Mouse (Mus musculus) liver, embryonic 16.5 days (tissue): Measurements from ENCODE around the gene Msmb. TPM values are rescaled to one million over a fixed set of nuclear protein-coding genes. Genes with fewer than 3 reads are reported as not detected.
"Not testable (repeated sequence)": the region's sequence is repeated elsewhere in the genome, so short reads cannot be mapped to it uniquely, and the experiment has no call there.

Experiments
- ATAC-seq: fragments of 200-750 bp; cut with Nextera tagmentation; 2 replicates; pipeline ENCODE4 v1.8.0; 2017; ENCODE audit warnings: low read depth, mild to moderate bottlenecking, moderate number of reproducible peaks, moderate library complexity
- H3K27ac ChIP-seq: fragments of 300-500 bp; sonication (generic); 2 replicates; pipeline ENCODE4 v1.5.1; 2014; ENCODE audit warnings: mild to moderate bottlenecking, low read length
- H3K27me3 ChIP-seq: fragments of 300-500 bp; sonication (generic); 2 replicates; pipeline ENCODE4 v1.6.1; 2014; ENCODE audit warnings: low read depth, low read length, mixed read lengths; ENCODE audit not compliant: control insufficient read depth, insufficient read depth
- H3K36me3 ChIP-seq: fragments of 300-500 bp; sonication (generic); 2 replicates; pipeline ENCODE4 v1.6.1; 2014; ENCODE audit warnings: mild to moderate bottlenecking; ENCODE audit not compliant: control insufficient read depth, insufficient read depth
- H3K4me1 ChIP-seq: fragments of 300-500 bp; sonication (generic); 2 replicates; pipeline ENCODE4 v1.6.1; 2014; ENCODE audit warnings: low read depth, low read length, mixed read lengths; ENCODE audit not compliant: control insufficient read depth
- H3K4me2 ChIP-seq: fragments of 300-500 bp; sonication (generic); 2 replicates; pipeline ENCODE4 v1.6.1; 2014; ENCODE audit warnings: low read depth, low read length, mixed read lengths
- H3K4me3 ChIP-seq: fragments of 300-500 bp; sonication (generic); 2 replicates; pipeline ENCODE4 v1.5.1; 2014; ENCODE audit warnings: low read depth, mild to moderate bottlenecking, low read length
- H3K9ac ChIP-seq: fragments of 300-500 bp; sonication (generic); 2 replicates; pipeline ENCODE4 v1.6.1; 2014; ENCODE audit warnings: low read depth, low read length
- H3K9me3 ChIP-seq: fragments of 300-500 bp; sonication (generic); replicated peaks from 2 replicates; pipeline ENCODE4 v1.6.1; 2016; ENCODE audit warnings: low read length; ENCODE audit not compliant: control insufficient read depth
- WGBS: fragments of 180-500 bp; shearing (Covaris S2); extraction: QIAGEN DNeasy Blood & Tissue Kit; methylation state at CpG from one replicate; pipeline ENCODE4 v1.1.7; 2014; ENCODE audit not compliant: insufficient replicate concordance; 5-methylcytosine and 5-hydroxymethylcytosine counted together
- polyA plus RNA-seq: library from polyadenylated mRNA; unstranded; fragments of >200 nt; fragmentation: Nextera tagmentation; extraction: Ambion mirVana; gene quantifications from 2 replicates; pipeline ENCODE4 v1.2.1, GENCODE M21; 2015

Msmb gene
- polyA plus RNA-seq, 1 experiment from 2014 or later: not detected

DNA sequence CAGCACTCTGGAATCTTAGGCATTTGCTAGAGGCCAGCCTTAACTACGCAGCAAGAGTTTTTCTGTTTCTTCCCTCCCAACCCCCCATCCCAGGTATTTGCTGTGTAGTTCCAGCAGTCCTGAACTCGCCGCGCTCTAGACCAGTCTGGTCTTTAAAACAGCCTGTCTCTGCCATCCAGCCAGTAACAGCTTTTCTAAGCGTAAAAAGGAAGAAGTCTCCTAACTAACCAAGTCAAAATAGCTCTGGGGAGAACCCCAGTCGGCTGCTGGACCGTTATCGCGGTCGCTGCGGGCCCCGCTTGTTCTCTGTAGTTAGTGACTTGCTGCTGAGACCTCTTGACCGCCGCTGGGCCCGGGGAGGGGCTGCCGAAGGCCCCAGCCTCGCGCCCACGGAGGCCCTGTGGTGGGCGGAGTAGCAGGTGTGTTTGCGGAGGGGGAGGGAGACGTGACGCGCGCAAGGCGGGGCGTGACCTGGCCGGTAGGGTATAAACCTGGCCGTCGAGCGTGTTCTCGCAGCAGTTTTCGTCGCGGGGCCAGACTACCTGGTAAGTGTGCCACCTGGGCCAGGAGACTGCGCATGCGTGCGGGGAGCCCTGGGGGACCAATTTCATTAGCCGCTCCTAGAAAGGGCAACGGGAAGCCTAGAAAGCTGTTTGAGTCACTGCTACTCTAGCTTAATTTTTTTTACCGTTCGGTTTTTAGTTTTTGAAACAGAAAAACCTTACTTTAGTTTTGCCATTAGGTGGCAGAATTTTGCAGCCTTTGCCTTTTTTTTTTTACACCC is 23.6 kb downstream of the Msmb start:
- Histone ChIP-seq H3K9me3 (no peaks in the 10 kb centered on the region), H3K9ac (peak overlapping the region; percentile 76), H3K4me2 (peak overlapping the region; percentile 82), H3K27me3 (no peaks in the 10 kb centered on the region), H3K4me1 (peaks cover 75% of the 10 kb centered on the region), H3K27ac (peak overlapping the region; percentile 99), H3K36me3 (peaks cover 11% of the 10 kb centered on the region), H3K4me3 (peak overlapping the region; percentile 69)
- WGBS: under 1% methylated on average over 42 of the region's 42 CpGs
- ATAC-seq: peak; percentile 81

DNA sequence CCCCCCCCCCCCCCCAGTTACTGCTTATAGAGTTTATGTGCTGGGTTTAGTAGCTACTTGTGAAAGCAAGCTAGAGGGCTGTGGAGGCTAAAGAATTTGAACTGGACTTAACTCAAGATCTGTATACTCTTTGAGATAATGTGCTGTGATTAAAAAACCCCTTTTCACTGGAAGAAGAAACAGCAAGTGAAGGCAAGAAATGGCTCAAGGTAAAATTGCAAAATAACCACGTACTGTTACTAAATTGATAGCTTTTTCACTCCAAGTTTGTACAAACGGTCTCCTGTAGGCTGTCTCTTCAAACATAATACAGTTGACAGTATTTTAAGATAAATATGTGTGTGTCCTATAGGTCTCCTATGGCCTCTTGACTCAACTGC is 24.2 kb downstream of the Msmb start:
- ATAC-seq: no peak
- Histone ChIP-seq H3K4me2 (peak overlapping the region; percentile 82), H3K4me1 (peaks cover 76% of the 10 kb centered on the region), H3K36me3 (peaks cover 17% of the 10 kb centered on the region), H3K27ac (peak overlapping the region; percentile 99), H3K4me3 (peak overlapping the region; percentile 69), H3K9me3 (no peaks in the 10 kb centered on the region), H3K27me3 (no peaks in the 10 kb centered on the region), H3K9ac (peak overlapping the region; percentile 76)
- 19% methylated on average over 2 of the region's 2 CpGs for WGBS

DNA sequence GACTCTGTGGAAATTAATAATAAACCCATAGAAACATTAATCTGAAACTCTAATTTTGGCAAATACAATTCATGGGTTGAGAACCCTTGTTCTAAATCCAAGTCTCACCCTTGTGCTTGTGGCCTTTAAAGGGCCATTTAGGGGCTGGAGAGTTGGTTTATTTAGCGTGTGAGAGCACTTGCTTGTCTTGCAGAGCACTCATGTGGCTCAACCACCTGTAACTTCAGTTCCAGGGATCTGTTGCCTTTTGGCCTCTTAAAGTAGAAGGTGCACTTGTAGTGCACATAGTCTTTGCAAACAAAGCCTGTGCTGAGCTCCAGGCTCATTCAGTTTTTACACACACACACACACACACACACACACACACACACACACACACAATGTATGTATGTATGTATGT is 25.0 kb downstream of the Msmb start:
- 3% methylated on average over 1 of the region's 1 CpGs for WGBS
- Histone ChIP-seq H3K4me1 (peaks cover 69% of the 10 kb centered on the region), H3K4me3 (peak overlapping the region; percentile 69), H3K27me3 (no peaks in the 10 kb centered on the region), H3K36me3 (peaks cover 24% of the 10 kb centered on the region), H3K9ac (peak overlapping the region; percentile 76), H3K9me3 (no peaks in the 10 kb centered on the region), H3K4me2 (peak overlapping the region; percentile 82), H3K27ac (peak overlapping the region; percentile 99)
- ATAC-seq: no peak

DNA sequence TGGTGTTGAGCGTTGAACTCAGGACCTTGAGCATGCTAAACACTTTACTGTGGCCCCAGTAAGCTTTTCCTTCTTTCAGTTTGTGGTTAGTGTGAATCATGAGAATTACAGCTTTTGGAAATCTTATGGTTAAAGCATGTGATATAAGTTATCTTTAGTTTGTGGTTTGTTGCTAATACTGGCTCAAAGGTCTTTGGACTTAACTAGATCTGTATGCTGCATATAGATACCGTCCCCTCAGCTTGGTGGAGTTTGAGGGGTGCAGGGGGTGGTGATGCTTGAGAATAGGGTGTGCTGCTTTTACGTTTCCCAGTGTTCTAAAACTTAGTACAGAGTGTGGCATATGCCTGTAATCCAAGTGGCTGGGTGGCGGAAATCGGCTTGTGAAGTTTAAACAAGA is 25.5 kb downstream of the Msmb start:
- peaks cover 26% of the 10 kb centered on the region for H3K36me3 ChIP-seq
- peaks cover 64% of the 10 kb centered on the region for H3K4me1 ChIP-seq
- H3K27me3 ChIP-seq: no peaks in the 10 kb centered on the region
- peak overlapping the region; percentile 82 for H3K4me2 ChIP-seq
- peak overlapping the region; percentile 76 for H3K9ac ChIP-seq
- H3K27ac ChIP-seq: peak overlapping the region; percentile 99
- no peaks in the 10 kb centered on the region for H3K9me3 ChIP-seq
- 0 out of 2 replicates have a peak, but pooled peaks have one; percentile 19 for ATAC-seq
- H3K4me3 ChIP-seq: peak overlapping the region; percentile 69
- 23% methylated on average over 5 of the region's 5 CpGs for WGBS

DNA sequence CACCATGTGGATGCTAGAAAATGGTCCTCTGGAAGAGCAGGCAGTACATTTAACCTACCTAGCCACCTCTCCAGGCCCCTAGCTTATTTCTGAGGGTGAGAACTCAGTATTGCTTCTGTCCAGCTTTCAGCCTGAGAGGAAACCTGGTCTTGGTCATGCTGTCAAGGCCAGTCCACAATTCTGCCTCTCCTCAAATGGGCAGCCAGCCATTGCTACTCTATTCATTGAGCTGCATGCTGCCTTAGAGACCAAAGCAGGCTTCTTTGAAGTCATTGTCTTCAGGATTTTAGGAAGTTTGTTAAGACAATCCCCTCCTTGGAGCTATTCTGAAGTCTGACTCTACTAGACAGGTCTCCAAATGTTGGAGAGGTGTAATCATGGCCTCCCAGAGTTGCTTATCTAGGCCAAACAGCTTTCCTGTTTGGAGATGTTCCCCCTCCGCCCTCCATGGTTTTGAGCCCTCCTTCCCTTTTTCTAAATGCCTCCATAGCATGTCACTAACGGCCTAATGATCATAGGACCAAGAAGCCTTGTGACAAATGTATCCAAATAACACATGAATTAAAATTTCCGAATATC is 26.9 kb downstream of the Msmb start:
- peak; percentile 81 for ATAC-seq
- H3K27me3 ChIP-seq: no peaks in the 10 kb centered on the region
- 12% methylated on average over 3 of the region's 3 CpGs for WGBS
- no peaks in the 10 kb centered on the region for H3K9me3 ChIP-seq
- peak overlapping the region; percentile 99 for H3K27ac ChIP-seq
- H3K4me3 ChIP-seq: peak overlapping the region; percentile 69
- H3K4me2 ChIP-seq: peak overlapping the region; percentile 82
- H3K36me3 ChIP-seq: peaks cover 39% of the 10 kb centered on the region
- peaks cover 51% of the 10 kb centered on the region for H3K4me1 ChIP-seq
- H3K9ac ChIP-seq: peak overlapping the region; percentile 76

DNA sequence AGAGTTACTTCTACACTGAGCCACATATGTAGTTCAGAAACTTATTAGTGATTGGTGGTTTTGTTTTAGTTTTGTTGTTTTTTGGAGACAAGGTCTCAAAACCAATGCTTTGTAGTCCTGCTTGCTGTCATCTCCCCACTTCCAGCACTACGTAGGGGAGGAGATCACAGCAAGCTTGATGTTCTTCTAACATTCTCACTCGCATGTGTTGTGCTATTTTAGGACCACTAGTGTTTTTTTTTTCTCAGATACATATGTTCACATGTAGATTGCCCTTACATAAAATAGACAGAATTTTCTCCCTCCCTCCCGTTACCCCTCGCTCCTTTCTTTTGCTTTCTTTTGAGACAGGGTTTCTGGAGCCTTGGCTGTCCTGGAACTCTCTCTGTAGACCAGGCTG is 28.3 kb downstream of the Msmb start:
- Histone ChIP-seq H3K27ac (peak overlapping the region; percentile 83), H3K9me3 (no peaks in the 10 kb centered on the region), H3K9ac (peak overlapping the region; percentile 68), H3K36me3 (peaks cover 48% of the 10 kb centered on the region), H3K27me3 (no peaks in the 10 kb centered on the region), H3K4me3 (peak overlapping the region; percentile 69), H3K4me1 (peaks cover 40% of the 10 kb centered on the region), H3K4me2 (peak overlapping the region; percentile 82)
- WGBS: 84% methylated on average over 4 of the region's 4 CpGs
- no peak for ATAC-seq

DNA sequence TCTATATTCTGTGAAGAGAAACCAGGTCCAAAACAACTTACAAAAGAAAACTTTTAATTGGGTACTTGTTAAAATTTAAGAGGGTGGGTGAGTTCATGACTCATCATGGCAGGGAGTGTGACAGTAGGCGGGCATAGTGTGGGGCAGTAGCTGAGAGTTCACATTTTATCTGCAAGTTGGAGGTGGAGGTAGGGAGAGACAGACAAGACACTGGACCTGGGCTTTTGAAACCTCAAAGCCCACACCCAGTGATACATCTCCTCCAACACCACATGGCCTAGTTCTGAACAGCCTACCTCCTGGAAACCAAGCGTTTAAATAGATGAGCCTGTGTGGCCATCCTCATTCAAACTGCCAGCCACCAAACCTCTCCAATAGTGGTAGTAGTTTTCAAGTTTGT is 33.5 kb downstream of the Msmb start:
- Histone ChIP-seq H3K36me3 (peaks cover 65% of the 10 kb centered on the region), H3K4me1 (peaks cover 13% of the 10 kb centered on the region)
- WGBS: 51% methylated on average over 2 of the region's 2 CpGs

DNA sequence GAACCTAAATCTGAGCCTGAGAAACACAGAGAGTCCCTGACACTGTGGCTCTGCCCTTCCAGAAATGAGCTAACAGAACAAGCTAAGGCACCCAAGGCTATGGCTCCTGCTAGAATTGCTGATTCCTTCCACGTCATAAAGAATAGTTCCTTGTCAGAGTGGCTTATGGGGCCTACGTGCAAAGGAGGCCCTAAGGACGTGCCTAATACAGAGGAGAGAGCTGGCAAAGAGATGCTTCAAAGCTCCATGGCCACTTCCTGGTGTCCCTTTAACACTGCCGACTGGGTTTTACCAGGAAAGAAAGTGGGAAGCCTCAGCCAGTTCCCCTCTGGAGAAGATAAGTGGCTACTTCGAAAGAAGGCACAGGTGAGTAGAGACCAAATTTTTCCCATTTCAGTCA is 34.8 kb downstream of the Msmb start:
- not testable (repeated sequence) for H3K27me3 ChIP-seq, H3K4me3 ChIP-seq, ATAC-seq, H3K27ac ChIP-seq, H3K4me2 ChIP-seq, H3K4me1 ChIP-seq, H3K9me3 ChIP-seq, H3K9ac ChIP-seq
- 74% methylated on average over 4 of the region's 5 CpGs for WGBS
- H3K36me3 ChIP-seq: peaks cover 64% of the 10 kb centered on the region

More for the DNA sequence above, 33.5 kb downstream of the Msmb start:
- Histone ChIP-seq H3K4me3 (no peak overlapping the region), H3K27me3 (no peaks in the 10 kb centered on the region), H3K9ac (no peak overlapping the region), H3K4me2 (no peak overlapping the region), H3K27ac (no peak overlapping the region), H3K9me3 (no peaks in the 10 kb centered on the region)
- ATAC-seq: peak; percentile 33; the same call in 1 of the 2 replicates
